Mouse (Mus musculus) hindbrain, embryonic 11.5 days (tissue): ENCODE results near the gene Fcer1g. TPM values are rescaled to one million over a fixed set of nuclear protein-coding genes. Genes with fewer than 3 reads are reported as not detected.
A peak's percentile ranks its signal among the peaks of the same experiment; 100 is the strongest.

Experiments
- ATAC-seq: fragments of 200-750 bp; cut with Nextera tagmentation; 2 replicates; pipeline ENCODE4 v1.8.0; 2017; ENCODE audit warnings: mild to moderate bottlenecking, moderate TSS enrichment, moderate library complexity; ENCODE audit not compliant: low FRiP score
- DNase-seq: peaks from one replicate; pipeline ENCODE4 v3.0.0-alpha.2; 2015; ENCODE audit warnings: low spot score
- H3K27ac ChIP-seq: fragments of 300-500 bp; sonication (generic); 2 replicates; pipeline ENCODE4 v1.5.1; 2014; ENCODE audit warnings: mild to moderate bottlenecking, low read depth, low read length
- H3K27me3 ChIP-seq: fragments of 300-500 bp; sonication (generic); 2 replicates; pipeline ENCODE4 v1.6.1; 2014; ENCODE audit warnings: mild to moderate bottlenecking, low read length, moderate library complexity, mixed read lengths; ENCODE audit not compliant: control insufficient read depth, insufficient read depth
- H3K36me3 ChIP-seq: fragments of 300-500 bp; sonication (generic); 2 replicates; pipeline ENCODE4 v1.6.1; 2014; ENCODE audit warnings: mild to moderate bottlenecking, low read length, moderate library complexity, mixed read lengths; ENCODE audit not compliant: control insufficient read depth, insufficient read depth
- H3K4me1 ChIP-seq: fragments of 300-500 bp; sonication (generic); replicated peaks from 2 replicates; pipeline ENCODE4 v1.6.1; 2014; ENCODE audit warnings: low read length, mixed read lengths; ENCODE audit not compliant: control insufficient read depth, insufficient read depth
- H3K4me2 ChIP-seq: fragments of 300-500 bp; sonication (generic); replicated peaks from 2 replicates; pipeline ENCODE4 v1.6.1; 2014; ENCODE audit warnings: mild to moderate bottlenecking, low read depth, low read length
- H3K4me3 ChIP-seq: fragments of 300-500 bp; sonication (generic); 2 replicates; pipeline ENCODE4 v1.5.1; 2014; ENCODE audit warnings: low read depth, low read length
- H3K9ac ChIP-seq: fragments of 300-500 bp; sonication (generic); 2 replicates; pipeline ENCODE4 v1.6.1; 2014; ENCODE audit warnings: low read depth, low read length
- H3K9me3 ChIP-seq: fragments of 300-500 bp; sonication (generic); 2 replicates; pipeline ENCODE4 v1.6.1; 2016; ENCODE audit warnings: low read length; ENCODE audit not compliant: control insufficient read depth
- WGBS: fragments of 180-500 bp; shearing (Covaris S2); extraction: QIAGEN DNeasy Blood & Tissue Kit; methylation state at CpG from one replicate; pipeline ENCODE4 v1.1.7; 2014; 5-methylcytosine and 5-hydroxymethylcytosine counted together
- polyA plus RNA-seq: library from polyadenylated mRNA; unstranded; fragments of >200 nt; fragmentation: Nextera tagmentation; extraction: Ambion mirVana; gene quantifications from 2 replicates; pipeline ENCODE4 v1.2.1, GENCODE M21; 2014

Gene Fcer1g
- polyA plus RNA-seq, 1 experiment from 2014 or later = 26.1 TPM

GRCm38 (mm10) chr1:171271196-171271595 lies 37.0 kb upstream of the Fcer1g start:
- Histone ChIP-seq H3K27me3 (no peaks in the 10 kb centered on the region), H3K4me3 (peak overlapping the region; percentile 89), H3K36me3 (peaks cover 5% of the 10 kb centered on the region; the same call in 1 of the 2 replicates), H3K27ac (no peak overlapping the region), H3K9me3 (no peaks in the 10 kb centered on the region), H3K4me2 (peak overlapping the region; percentile 97), H3K4me1 (no peaks in the 10 kb centered on the region; the same call in 1 of the 2 replicates), H3K9ac (no peak overlapping the region)
- no peak for ATAC-seq
- no peak for DNase-seq
- WGBS = 65% methylated on average over 9 of the region's 9 CpGs

GRCm38 (mm10) chr1:171270573-171270900 lies 36.4 kb upstream of the Fcer1g start:
- H3K4me1 ChIP-seq = no peaks in the 10 kb centered on the region; the same call in 1 of the 2 replicates
- ATAC-seq (peak; percentile 80), DNase-seq (no peak)
- H3K9me3 ChIP-seq = no peaks in the 10 kb centered on the region
- H3K9ac ChIP-seq = peak overlapping the region; percentile 84
- peaks cover 5% of the 10 kb centered on the region; the same call in 1 of the 2 replicates for H3K36me3 ChIP-seq
- peak overlapping the region; percentile 89 for H3K4me3 ChIP-seq
- H3K27me3 ChIP-seq = no peaks in the 10 kb centered on the region
- WGBS = under 1% methylated on average over 19 of the region's 19 CpGs
- H3K4me2 ChIP-seq = peak overlapping the region; percentile 97
- H3K27ac ChIP-seq = no peak overlapping the region

GRCm38 (mm10) chr1:171269848-171270572 lies 35.8 kb upstream of the Fcer1g start, which contains the start of gene B4galt3:
Gene B4galt3, plus strand, starts transcription at chr1:171270328.
- Histone ChIP-seq H3K27me3 (no peaks in the 10 kb centered on the region), H3K4me2 (peak within 1 kb of the TSS; percentile 97), H3K4me1 (no peaks in the 10 kb centered on the region; the same call in 1 of the 2 replicates), H3K4me3 (peak within 1 kb of the TSS; percentile 89), H3K9ac (peak within 1 kb of the TSS; percentile 84), H3K9me3 (no peaks in the 10 kb centered on the region), H3K27ac (no peak within 1 kb of the TSS), H3K36me3 (peaks cover 5% of the 10 kb centered on the region; the same call in 1 of the 2 replicates)
- peak; percentile 96 for ATAC-seq
- peak; percentile 95 for DNase-seq
- WGBS = 2% methylated on average over 36 of the region's 36 CpGs

GRCm38 (mm10) chr1:171268341-171268740 lies 34.2 kb upstream of the Fcer1g start:
- Histone ChIP-seq H3K9me3 (no peaks in the 10 kb centered on the region), H3K4me3 (no peak overlapping the region), H3K4me1 (no peaks in the 10 kb centered on the region; the same call in 1 of the 2 replicates), H3K36me3 (no peaks in the 10 kb centered on the region), H3K27me3 (no peaks in the 10 kb centered on the region), H3K27ac (no peak overlapping the region), H3K9ac (no peak overlapping the region), H3K4me2 (no peak overlapping the region)
- no peak for ATAC-seq
- WGBS = 69% methylated on average over 1 of the region's 1 CpGs
- no peak for DNase-seq

GRCm38 (mm10) chr1:171265971-171266744 lies 32.0 kb upstream of the Fcer1g start:
- no peak overlapping the region for H3K4me2 ChIP-seq
- no peaks in the 10 kb centered on the region; the same call in 1 of the 2 replicates for H3K4me1 ChIP-seq
- DNase-seq (no peak), ATAC-seq (no peak)
- H3K27me3 ChIP-seq = no peaks in the 10 kb centered on the region
- 78% methylated on average over 4 of the region's 4 CpGs for WGBS
- H3K4me3 ChIP-seq = no peak overlapping the region
- no peaks in the 10 kb centered on the region for H3K36me3 ChIP-seq
- no peak overlapping the region for H3K9ac ChIP-seq
- H3K27ac ChIP-seq = no peak overlapping the region
- no peaks in the 10 kb centered on the region for H3K9me3 ChIP-seq

- no peak overlapping the region for H3K4me2 ChIP-seq
- ATAC-seq (no peak), DNase-seq (no peak)
- H3K9ac ChIP-seq = no peak overlapping the region
- H3K4me1 ChIP-seq = no peaks in the 10 kb centered on the region
- WGBS = 81% methylated on average over 3 of the region's 3 CpGs
- H3K4me3 ChIP-seq = no peak overlapping the region
- H3K27ac ChIP-seq = no peak overlapping the region
- H3K36me3 ChIP-seq = no peaks in the 10 kb centered on the region
- H3K9me3 ChIP-seq = no peaks in the 10 kb centered on the region
- no peaks in the 10 kb centered on the region for H3K27me3 ChIP-seq
These were observed 29.7 kb upstream of the Fcer1g start for GRCm38 (mm10) chr1:171263666-171264461.

- 6% methylated on average over 2 of the region's 2 CpGs for WGBS
- Histone ChIP-seq H3K4me1 (no peaks in the 10 kb centered on the region), H3K9me3 (no peaks in the 10 kb centered on the region), H3K9ac (no peak overlapping the region), H3K36me3 (no peaks in the 10 kb centered on the region), H3K27ac (no peak overlapping the region), H3K27me3 (no peaks in the 10 kb centered on the region), H3K4me3 (no peak overlapping the region), H3K4me2 (peak overlapping the region; percentile 18; the same call in 1 of the 2 replicates)
- peak; percentile 29 for DNase-seq
- peak; percentile 84 for ATAC-seq
These were observed 29.0 kb upstream of the Fcer1g start for GRCm38 (mm10) chr1:171263185-171263611.

GRCm38 (mm10) chr1:171262594-171263130 lies 28.5 kb upstream of the Fcer1g start:
- H3K4me3 ChIP-seq = no peak overlapping the region
- DNase-seq (peak; percentile 30), ATAC-seq (peak; percentile 46)
- peak overlapping the region; percentile 18; the same call in 1 of the 2 replicates for H3K4me2 ChIP-seq
- no peaks in the 10 kb centered on the region for H3K4me1 ChIP-seq
- H3K27me3 ChIP-seq = no peaks in the 10 kb centered on the region
- H3K9me3 ChIP-seq = no peaks in the 10 kb centered on the region
- H3K9ac ChIP-seq = 0 out of 2 replicates have a peak overlapping the region, but pooled peaks have one; percentile 31
- no peak overlapping the region for H3K27ac ChIP-seq
- H3K36me3 ChIP-seq = no peaks in the 10 kb centered on the region
- WGBS = 10% methylated on average over 8 of the region's 8 CpGs
